Mouse (Mus musculus) limb, embryonic 15.5 days (tissue): ENCODE results near the gene Casz1. TPM values are rescaled to one million over a fixed set of nuclear protein-coding genes. Genes with fewer than 3 reads are reported as not detected.
A peak's percentile ranks its signal among the peaks of the same experiment; 100 is the strongest.

ENCODE experiments used
- ATAC-seq: fragments of 200-750 bp; cut with Nextera tagmentation; 2 replicates; pipeline ENCODE4 v1.8.0; 2017; ENCODE audit warnings: low read depth, moderate TSS enrichment; ENCODE audit not compliant: insufficient number of reproducible peaks, low FRiP score, low TSS enrichment
- H3K27ac ChIP-seq: fragments of 300-500 bp; sonication (generic); 2 replicates; pipeline ENCODE4 v1.5.1; 2015; ENCODE audit warnings: moderate library complexity, mild to moderate bottlenecking, inconsistent platforms
- H3K27me3 ChIP-seq: fragments of 300-500 bp; sonication (generic); 2 replicates; pipeline ENCODE4 v1.6.1; 2015; ENCODE audit warnings: inconsistent platforms
- H3K36me3 ChIP-seq: fragments of 300-500 bp; sonication (generic); 2 replicates; pipeline ENCODE4 v1.6.1; 2015; ENCODE audit warnings: inconsistent platforms
- H3K4me1 ChIP-seq: fragments of 300-500 bp; sonication (generic); 2 replicates; pipeline ENCODE4 v1.6.1; 2015; ENCODE audit warnings: inconsistent platforms
- H3K4me2 ChIP-seq: fragments of 300-500 bp; sonication (generic); 2 replicates; pipeline ENCODE4 v1.6.1; 2015; ENCODE audit warnings: mild to moderate bottlenecking, inconsistent platforms
- H3K4me3 ChIP-seq: fragments of 300-500 bp; sonication (generic); 2 replicates; pipeline ENCODE4 v1.5.1; 2015; ENCODE audit warnings: mild to moderate bottlenecking, inconsistent platforms
- H3K9ac ChIP-seq: fragments of 300-500 bp; sonication (generic); 2 replicates; pipeline ENCODE4 v1.6.1; 2015; ENCODE audit warnings: inconsistent platforms
- H3K9me3 ChIP-seq: fragments of 300-500 bp; sonication (generic); 2 replicates; pipeline ENCODE4 v1.6.1; 2016; ENCODE audit warnings: inconsistent platforms
- WGBS: fragments of 180-500 bp; shearing (Covaris S2); methylation state at CpG from one replicate; pipeline ENCODE4 v1.1.7; 2015; 5-methylcytosine and 5-hydroxymethylcytosine counted together
- polyA plus RNA-seq: library from polyadenylated mRNA; unstranded; fragments of >200 nt; fragmentation: Nextera tagmentation; extraction: Ambion mirVana; gene quantifications from 2 replicates; pipeline ENCODE4 v1.2.1, GENCODE M21; 2015

Gene Casz1
- polyA plus RNA-seq, 1 experiment from 2014 or later = 7.2 TPM

GRCm38 (mm10) chr4:148984701-148985540, 180.7 kb downstream of the Casz1 start:
- Histone ChIP-seq H3K4me2 (0 out of 2 replicates have a peak overlapping the region, but pooled peaks have one; percentile 1), H3K4me3 (no peak overlapping the region), H3K4me1 (peaks cover 46% of the 10 kb centered on the region), H3K9me3 (no peaks in the 10 kb centered on the region), H3K9ac (no peak overlapping the region), H3K36me3 (peaks cover 10% of the 10 kb centered on the region; the same call in 1 of the 2 replicates), H3K27me3 (peaks cover 65% of the 10 kb centered on the region), H3K27ac (0 out of 2 replicates have a peak overlapping the region, but pooled peaks have one; percentile 2)
- ATAC-seq = no peak
- 29% methylated on average over 19 of the region's 19 CpGs for WGBS

- 31% methylated on average over 24 of the region's 24 CpGs for WGBS
- Histone ChIP-seq H3K27ac (0 out of 2 replicates have a peak overlapping the region, but pooled peaks have one; percentile 2), H3K4me2 (0 out of 2 replicates have a peak overlapping the region, but pooled peaks have one; percentile 1)
Measured at GRCm38 (mm10) chr4:148985541-148986476, 181.6 kb downstream of the Casz1 start.

GRCm38 (mm10) chr4:148990038-148990437, 185.8 kb downstream of the Casz1 start:
- no peak overlapping the region for H3K27ac ChIP-seq
- H3K36me3 ChIP-seq = no peaks in the 10 kb centered on the region
- WGBS = 15% methylated on average over 2 of the region's 2 CpGs
- no peak overlapping the region for H3K9ac ChIP-seq
- no peak overlapping the region for H3K4me3 ChIP-seq
- no peaks in the 10 kb centered on the region for H3K9me3 ChIP-seq
- peaks cover 43% of the 10 kb centered on the region for H3K4me1 ChIP-seq
- peaks cover 34% of the 10 kb centered on the region for H3K27me3 ChIP-seq
- H3K4me2 ChIP-seq = no peak overlapping the region
- ATAC-seq = no peak

More at GRCm38 (mm10) chr4:148985541-148986476, 181.6 kb downstream of the Casz1 start:
- H3K27me3 ChIP-seq = peaks cover 57% of the 10 kb centered on the region
- H3K9me3 ChIP-seq = no peaks in the 10 kb centered on the region
- ATAC-seq = no peak
- H3K36me3 ChIP-seq = peaks cover 10% of the 10 kb centered on the region; the same call in 1 of the 2 replicates
- H3K4me1 ChIP-seq = peaks cover 52% of the 10 kb centered on the region
- H3K4me3 ChIP-seq = no peak overlapping the region
- H3K9ac ChIP-seq = no peak overlapping the region

GRCm38 (mm10) chr4:148993948-148994347, 189.7 kb downstream of the Casz1 start:
- no peak overlapping the region for H3K27ac ChIP-seq
- no peaks in the 10 kb centered on the region for H3K9me3 ChIP-seq
- no peaks in the 10 kb centered on the region for H3K36me3 ChIP-seq
- H3K4me1 ChIP-seq = peaks cover 15% of the 10 kb centered on the region
- no peak overlapping the region for H3K9ac ChIP-seq
- no peak overlapping the region for H3K4me2 ChIP-seq
- peaks cover 3% of the 10 kb centered on the region for H3K27me3 ChIP-seq
- 65% methylated on average over 5 of the region's 5 CpGs for WGBS
- H3K4me3 ChIP-seq = no peak overlapping the region
- no peak for ATAC-seq

- Histone ChIP-seq H3K4me1 (no peaks in the 10 kb centered on the region), H3K36me3 (no peaks in the 10 kb centered on the region), H3K9ac (no peak overlapping the region), H3K27ac (no peak overlapping the region), H3K4me2 (no peak overlapping the region), H3K9me3 (no peaks in the 10 kb centered on the region), H3K27me3 (no peaks in the 10 kb centered on the region), H3K4me3 (no peak overlapping the region)
- ATAC-seq = no peak
- WGBS = 92% methylated on average over 6 of the region's 6 CpGs
Measured at GRCm38 (mm10) chr4:149000746-149001145, 196.5 kb downstream of the Casz1 start.

GRCm38 (mm10) chr4:149001515-149001914, 197.3 kb downstream of the Casz1 start:
- no peak overlapping the region for H3K4me3 ChIP-seq
- WGBS = 79% methylated on average over 5 of the region's 5 CpGs
- no peak for ATAC-seq

GRCm38 (mm10) chr4:149002441-149003093, 198.3 kb downstream of the Casz1 start:
- Histone ChIP-seq H3K27ac (no peak overlapping the region), H3K9me3 (no peaks in the 10 kb centered on the region), H3K4me2 (no peak overlapping the region), H3K27me3 (no peaks in the 10 kb centered on the region), H3K4me1 (no peaks in the 10 kb centered on the region), H3K4me3 (no peak overlapping the region), H3K36me3 (no peaks in the 10 kb centered on the region), H3K9ac (no peak overlapping the region)
- no peak for ATAC-seq
- WGBS = 86% methylated on average over 11 of the region's 11 CpGs

More at GRCm38 (mm10) chr4:149001515-149001914, 197.3 kb downstream of the Casz1 start:
- H3K27ac ChIP-seq = no peak overlapping the region
- H3K27me3 ChIP-seq = no peaks in the 10 kb centered on the region
- H3K36me3 ChIP-seq = no peaks in the 10 kb centered on the region
- no peak overlapping the region for H3K9ac ChIP-seq
- H3K4me2 ChIP-seq = no peak overlapping the region
- no peaks in the 10 kb centered on the region for H3K9me3 ChIP-seq
- no peaks in the 10 kb centered on the region for H3K4me1 ChIP-seq

Other genes with a start within 250 kb of the Casz1 start
- 82.1 and 83.3 TPM in 2 replicates for gene Exosc10, start 246.0 kb upstream of the Casz1 start, polyA plus RNA-seq
- 247 and 256 TPM in 2 replicates for gene Srm, start 212.9 kb upstream of the Casz1 start, polyA plus RNA-seq
- gene Masp2, start 201.9 kb upstream of the Casz1 start, polyA plus RNA-seq = 0.32 and 0.45 TPM in 2 replicates
- gene Tardbp, start 177.4 kb upstream of the Casz1 start, polyA plus RNA-seq = 287 and 301 TPM in 2 replicates
- not detected in 2 replicates for gene Gm572, start 161.1 kb upstream of the Casz1 start, polyA plus RNA-seq